Mouse (Mus musculus) lung, embryonic 16.5 days (tissue): ENCODE measurements around the gene Ttf1. TPM values are rescaled to one million over a fixed set of nuclear protein-coding genes. Genes with fewer than 3 reads are reported as not detected.
"Not testable (repeated sequence)": the region's sequence is repeated elsewhere in the genome, so short reads cannot be mapped to it uniquely, and the experiment has no call there.

Experiments used
- ATAC-seq: fragments of 200-750 bp; cut with Nextera tagmentation; 2 replicates; pipeline ENCODE4 v1.8.0; 2017; ENCODE audit warnings: low read depth, mild to moderate bottlenecking, moderate library complexity
- H3K27ac ChIP-seq: fragments of 300-500 bp; sonication (generic); 2 replicates; pipeline ENCODE4 v1.5.1; 2014; ENCODE audit warnings: mild to moderate bottlenecking, control low read depth, low read length
- H3K27me3 ChIP-seq: fragments of 300-500 bp; sonication (generic); 2 replicates; pipeline ENCODE4 v1.6.1; 2014; ENCODE audit warnings: low read depth, low read length, mixed read lengths; ENCODE audit not compliant: control insufficient read depth, insufficient read depth
- H3K36me3 ChIP-seq: fragments of 300-500 bp; sonication (generic); 2 replicates; pipeline ENCODE4 v1.6.1; 2014; ENCODE audit warnings: low read length; ENCODE audit not compliant: control insufficient read depth, insufficient read depth
- H3K4me1 ChIP-seq: fragments of 300-500 bp; sonication (generic); replicated peaks from 2 replicates; pipeline ENCODE4 v1.6.1; 2014; ENCODE audit warnings: low read length, mixed read lengths; ENCODE audit not compliant: control insufficient read depth, insufficient read depth
- H3K4me2 ChIP-seq: fragments of 300-500 bp; sonication (generic); 2 replicates; pipeline ENCODE4 v1.6.1; 2014; ENCODE audit warnings: low read depth, low read length, control low read depth
- H3K4me3 ChIP-seq: fragments of 300-500 bp; sonication (generic); 2 replicates; pipeline ENCODE4 v1.5.1; 2014; ENCODE audit warnings: mild to moderate bottlenecking, low read length, control low read depth
- H3K9ac ChIP-seq: fragments of 300-500 bp; sonication (generic); 2 replicates; pipeline ENCODE4 v1.6.1; 2014; ENCODE audit warnings: low read length, control low read depth
- H3K9me3 ChIP-seq: fragments of 300-500 bp; sonication (generic); 2 replicates; pipeline ENCODE4 v1.6.1; 2016; ENCODE audit warnings: low read length; ENCODE audit not compliant: control insufficient read depth
- WGBS: fragments of 180-500 bp; shearing (Covaris S2); extraction: QIAGEN DNeasy Blood & Tissue Kit; methylation state at CpG from one replicate; pipeline ENCODE4 v1.1.7; 2014; 5-methylcytosine and 5-hydroxymethylcytosine counted together
- polyA plus RNA-seq: library from polyadenylated mRNA; unstranded; fragments of >200 nt; fragmentation: Nextera tagmentation; extraction: Ambion mirVana; gene quantifications from 2 replicates; pipeline ENCODE4 v1.2.1, GENCODE M21; 2015

The Ttf1 gene
- polyA plus RNA-seq, 1 experiment from 2014 or later = 12.2 TPM

GRCm38 (mm10) chr2:29102416-29103377, 42.6 kb downstream of the Ttf1 start:
- not testable (repeated sequence) for ATAC-seq, H3K9me3 ChIP-seq, H3K27me3 ChIP-seq, H3K4me1 ChIP-seq, H3K36me3 ChIP-seq, H3K27ac ChIP-seq, H3K4me3 ChIP-seq, H3K4me2 ChIP-seq, H3K9ac ChIP-seq
- 66% methylated on average over 10 of the region's 10 CpGs for WGBS

- Histone ChIP-seq H3K4me2 (no peak overlapping the region), H3K27ac (no peak overlapping the region), H3K9me3 (no peaks in the 10 kb centered on the region), H3K9ac (no peak overlapping the region), H3K36me3 (no peaks in the 10 kb centered on the region), H3K27me3 (no peaks in the 10 kb centered on the region), H3K4me3 (no peak overlapping the region), H3K4me1 (peaks cover 3% of the 10 kb centered on the region)
- ATAC-seq = no peak
Measured at GRCm38 (mm10) chr2:29120969-29121368, 60.9 kb downstream of the Ttf1 start.

- Histone ChIP-seq H3K36me3 (no peaks in the 10 kb centered on the region), H3K4me1 (peaks cover 9% of the 10 kb centered on the region), H3K9me3 (no peaks in the 10 kb centered on the region), H3K27me3 (no peaks in the 10 kb centered on the region), H3K9ac (no peak overlapping the region), H3K4me2 (no peak overlapping the region), H3K27ac (peak overlapping the region; percentile 24), H3K4me3 (no peak overlapping the region)
- WGBS = 55% methylated on average over 3 of the region's 3 CpGs
- no peak for ATAC-seq
Measured at GRCm38 (mm10) chr2:29122446-29122845, 62.4 kb downstream of the Ttf1 start.

DNA sequence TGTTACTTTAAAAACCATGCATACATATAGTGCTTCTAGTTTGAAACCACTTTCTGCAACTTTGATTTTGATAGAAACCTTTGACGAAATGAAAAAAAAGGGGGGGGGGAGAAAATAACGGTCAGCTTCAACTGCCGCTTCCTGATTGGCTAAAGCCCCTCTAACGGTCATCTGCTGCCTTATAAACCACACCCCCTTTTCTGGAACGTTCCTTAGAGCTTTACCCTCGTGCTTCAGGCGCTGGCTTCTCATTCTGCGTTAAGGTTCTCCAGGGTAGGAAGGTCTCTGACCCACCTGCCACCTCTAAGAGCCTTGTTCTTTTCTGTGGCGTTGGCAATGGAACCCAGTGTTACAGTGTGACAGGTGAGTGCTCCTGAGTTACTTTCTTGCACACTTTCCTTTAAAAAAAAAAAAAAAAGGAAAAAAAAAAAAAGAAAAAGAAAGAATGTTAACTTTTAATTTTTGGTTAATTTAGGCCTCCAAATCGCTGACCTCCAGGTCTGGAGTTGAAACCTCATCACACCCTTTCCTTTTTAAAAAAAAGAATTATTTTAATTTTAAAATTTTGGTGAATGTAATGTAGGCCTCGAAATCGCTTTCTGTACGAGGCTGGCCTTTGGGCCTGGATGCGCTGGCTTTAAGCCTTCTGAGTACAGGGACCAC, 64.0 kb downstream of the Ttf1 start, which contains the start of gene Setx:
Gene Setx, plus strand, starts transcription at position 275 of the 663 bp plus-strand sequence.
- Histone ChIP-seq H3K36me3 (peaks cover 3% of the 10 kb centered on the region; the same call in 1 of the 2 replicates), H3K4me1 (peaks cover 9% of the 10 kb centered on the region), H3K9me3 (no peaks in the 10 kb centered on the region), H3K27ac (peak within 1 kb of the TSS; percentile 97), H3K4me3 (peak within 1 kb of the TSS; percentile 85), H3K9ac (peak within 1 kb of the TSS; percentile 90), H3K4me2 (peak within 1 kb of the TSS; percentile 85), H3K27me3 (no peaks in the 10 kb centered on the region)
- no peak for ATAC-seq
- 61% methylated on average over 14 of the region's 14 CpGs for WGBS

GRCm38 (mm10) chr2:29124571-29124935, 64.5 kb downstream of the Ttf1 start:
- Histone ChIP-seq H3K9me3 (no peaks in the 10 kb centered on the region), H3K36me3 (peaks cover 3% of the 10 kb centered on the region; the same call in 1 of the 2 replicates), H3K4me3 (peak overlapping the region; percentile 85), H3K27me3 (no peaks in the 10 kb centered on the region), H3K4me1 (peaks cover 9% of the 10 kb centered on the region), H3K27ac (peak overlapping the region; percentile 83), H3K9ac (peak overlapping the region; percentile 66), H3K4me2 (peak overlapping the region; percentile 85)
- ATAC-seq = no peak
- under 1% methylated on average over 21 of the region's 24 CpGs for WGBS

DNA sequence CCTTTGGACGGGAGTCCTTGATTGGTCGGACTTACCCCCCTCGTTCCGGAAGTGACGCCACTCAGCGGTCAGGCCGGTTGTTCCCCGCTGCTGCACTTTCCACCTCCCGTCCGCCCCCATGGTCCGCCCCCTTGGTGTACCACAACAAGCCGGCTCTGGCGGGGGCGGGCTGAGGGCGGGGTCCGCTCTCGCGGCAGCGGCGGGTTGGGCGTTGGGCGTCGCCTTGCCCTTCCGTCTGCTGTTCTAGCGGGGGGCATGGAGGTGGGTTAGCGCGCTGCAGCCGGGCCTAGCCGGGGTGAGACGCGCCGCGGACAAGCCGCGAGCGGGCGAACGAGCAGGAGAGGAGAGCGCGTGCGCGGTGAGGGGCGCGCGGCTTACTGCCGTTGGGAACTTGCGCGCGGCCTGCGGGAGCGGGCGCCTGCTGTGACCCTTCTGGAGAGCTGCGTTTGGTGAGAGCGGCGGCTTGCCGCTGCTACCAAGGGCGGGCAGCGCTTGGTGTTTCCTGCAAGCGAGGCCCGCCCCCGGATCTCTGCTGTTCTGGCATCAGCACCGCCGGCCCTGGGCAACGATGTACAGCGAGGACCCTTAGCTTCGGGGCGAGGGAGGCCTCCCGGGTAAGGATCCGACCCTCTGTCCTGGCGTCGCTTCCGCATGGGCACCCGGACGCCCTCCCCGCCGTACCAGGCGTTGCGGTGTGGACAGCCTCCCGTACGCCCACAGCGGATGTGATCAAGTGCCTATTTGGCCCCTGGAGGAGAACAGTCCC, 65.1 kb downstream of the Ttf1 start:
- no peaks in the 10 kb centered on the region for H3K27me3 ChIP-seq
- H3K27ac ChIP-seq = peak overlapping the region; percentile 97
- peak overlapping the region; percentile 85 for H3K4me2 ChIP-seq
- peaks cover 7% of the 10 kb centered on the region; the same call in 1 of the 2 replicates for H3K36me3 ChIP-seq
- ATAC-seq = peak; percentile 99
- H3K4me1 ChIP-seq = peaks cover 9% of the 10 kb centered on the region
- H3K9ac ChIP-seq = peak overlapping the region; percentile 90
- WGBS = 0% methylated on average over 74 of the region's 81 CpGs
- H3K4me3 ChIP-seq = peak overlapping the region; percentile 85
- no peaks in the 10 kb centered on the region for H3K9me3 ChIP-seq

- no peak overlapping the region for H3K27ac ChIP-seq
- no peak overlapping the region for H3K9ac ChIP-seq
- H3K36me3 ChIP-seq = peaks cover 21% of the 10 kb centered on the region; the same call in 1 of the 2 replicates
- H3K9me3 ChIP-seq = no peaks in the 10 kb centered on the region
- WGBS = 95% methylated on average over 7 of the region's 7 CpGs
- H3K4me1 ChIP-seq = peaks cover 7% of the 10 kb centered on the region
- H3K4me2 ChIP-seq = no peak overlapping the region
- no peak overlapping the region for H3K4me3 ChIP-seq
- ATAC-seq = no peak
- no peaks in the 10 kb centered on the region for H3K27me3 ChIP-seq
Measured at GRCm38 (mm10) chr2:29130118-29130899, 70.2 kb downstream of the Ttf1 start.

DNA sequence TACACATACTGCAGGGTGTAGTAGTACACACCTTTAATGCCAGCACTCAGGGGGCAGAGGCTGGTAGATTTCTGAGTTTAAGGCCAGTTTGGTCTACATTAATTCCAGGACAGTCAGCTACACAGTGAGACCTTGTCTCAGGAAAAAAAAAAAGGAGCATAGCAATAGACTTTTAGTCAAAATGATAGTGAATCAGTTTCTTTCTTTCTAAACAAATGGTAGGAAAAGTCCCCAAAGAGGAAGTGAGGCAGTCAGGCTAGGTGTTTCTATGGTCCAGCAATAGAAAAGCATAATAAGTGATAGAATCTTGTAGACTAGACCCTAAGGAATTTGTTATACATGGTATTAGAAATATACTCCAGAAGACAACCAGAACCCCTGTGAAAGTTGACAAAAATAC, 75.1 kb downstream of the Ttf1 start:
- Histone ChIP-seq H3K4me3 (no peak overlapping the region), H3K27ac (no peak overlapping the region), H3K9me3 (no peaks in the 10 kb centered on the region), H3K9ac (no peak overlapping the region), H3K27me3 (no peaks in the 10 kb centered on the region), H3K36me3 (peaks cover 22% of the 10 kb centered on the region), H3K4me1 (no peaks in the 10 kb centered on the region), H3K4me2 (no peak overlapping the region)
- no peak for ATAC-seq
